Mouse (Mus musculus) lung, postnatal 25 days (tissue): Measurements from ENCODE around the gene Lrch3.
"Not testable (repeated sequence)": the region's sequence is repeated elsewhere in the genome, so short reads cannot be mapped to it uniquely, and the experiment has no call there.

Experiments used
- DNase-seq: peaks from one replicate; pipeline ENCODE4 v3.0.0; 2022; ENCODE audit warnings: low spot score

The Lrch3 gene

GRCm38 (mm10) chr16:33054927-33055326, 141.0 kb downstream of the Lrch3 start:
- not testable (repeated sequence) for DNase-seq

GRCm38 (mm10) chr16:33055655-33056054, 141.8 kb downstream of the Lrch3 start:
- DNase-seq = no peak

- peak; percentile 88 for DNase-seq
These were observed 142.3 kb downstream of the Lrch3 start, which contains the start of the genes Iqcg and Rpl35a for GRCm38 (mm10) chr16:33056095-33056785. Iqcg (minus strand) TSS chr16:33056218. Rpl35a (plus strand) TSS chr16:33056453.

DNA sequence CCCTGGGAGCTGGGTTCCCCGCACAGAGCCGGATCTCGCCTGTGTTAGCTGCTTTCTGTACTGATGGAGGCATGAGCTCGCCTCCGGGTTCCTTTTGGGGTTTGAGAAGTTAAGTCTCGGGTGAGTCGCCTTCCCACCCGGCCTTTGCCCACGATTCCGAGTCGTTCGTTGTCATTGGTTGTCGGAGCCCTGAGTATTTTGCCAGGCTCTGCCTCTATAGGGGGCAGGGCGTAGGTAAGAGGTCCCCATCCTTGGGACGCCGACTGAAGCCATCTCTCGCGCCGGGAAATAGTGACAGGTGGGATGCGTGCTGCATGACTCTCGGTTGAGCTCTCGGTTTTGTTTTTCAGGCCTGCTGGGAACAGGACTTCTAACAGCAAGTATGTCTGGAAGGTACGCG, 142.9 kb downstream of the Lrch3 start:
- no peak for DNase-seq

DNA sequence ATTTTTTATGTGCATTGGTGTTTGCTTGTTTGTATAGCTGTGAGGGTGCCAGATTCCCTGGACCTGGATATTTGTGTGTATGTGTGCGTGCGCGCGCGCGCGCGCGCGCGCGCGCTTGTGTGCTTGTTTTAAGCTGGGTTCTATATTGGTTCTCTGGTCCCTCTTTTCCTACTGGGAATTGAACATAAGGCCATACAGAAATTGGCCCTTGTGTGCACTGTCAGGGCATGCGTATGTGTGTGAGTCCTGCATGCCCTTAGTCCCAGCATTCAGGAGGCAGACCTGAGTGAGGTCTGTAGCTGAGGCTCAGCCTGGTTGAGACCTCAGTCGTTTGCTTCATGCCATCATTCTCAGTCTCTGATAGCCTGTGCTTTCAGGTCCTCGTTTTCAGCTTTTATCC, 144.1 kb downstream of the Lrch3 start:
- no peak for DNase-seq

DNA sequence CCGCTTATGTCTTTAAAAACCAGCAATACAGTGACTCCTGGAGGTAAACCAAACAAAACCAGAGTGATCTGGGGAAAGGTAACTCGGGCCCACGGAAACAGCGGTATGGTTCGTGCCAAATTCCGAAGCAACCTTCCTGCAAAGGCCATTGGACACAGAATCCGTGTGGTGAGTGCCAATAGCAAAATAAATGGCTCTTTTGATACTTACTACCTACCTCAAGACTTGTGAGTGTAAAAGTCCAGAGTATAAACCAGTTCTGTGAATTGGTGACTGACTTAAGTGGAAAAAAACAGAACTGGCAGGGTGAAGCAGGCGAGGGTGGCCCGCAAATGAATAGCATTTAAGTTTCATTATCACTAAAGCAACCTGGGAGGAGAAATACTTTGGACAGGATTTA, 144.8 kb downstream of the Lrch3 start:
- not testable (repeated sequence) for DNase-seq

DNA sequence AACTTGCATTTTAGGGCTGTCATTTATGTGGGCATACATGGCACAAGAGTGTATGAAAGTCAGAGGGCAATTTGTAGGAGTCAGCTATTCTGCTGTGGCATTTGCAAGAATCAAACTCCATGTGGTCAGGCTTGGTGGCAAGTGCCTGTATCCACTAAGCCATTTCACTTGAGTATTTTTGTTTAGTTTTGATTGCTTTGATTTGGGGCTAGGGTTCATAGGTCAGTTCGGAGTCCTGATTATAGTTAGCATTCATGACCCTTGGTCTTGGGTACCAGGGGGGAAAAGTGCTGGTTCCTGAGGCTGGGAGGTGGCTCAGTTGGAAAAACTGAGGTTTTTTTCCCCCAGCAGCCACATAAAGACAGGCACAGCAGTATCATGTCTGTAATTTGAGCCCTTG, 145.6 kb downstream of the Lrch3 start:
- no peak for DNase-seq

DNA sequence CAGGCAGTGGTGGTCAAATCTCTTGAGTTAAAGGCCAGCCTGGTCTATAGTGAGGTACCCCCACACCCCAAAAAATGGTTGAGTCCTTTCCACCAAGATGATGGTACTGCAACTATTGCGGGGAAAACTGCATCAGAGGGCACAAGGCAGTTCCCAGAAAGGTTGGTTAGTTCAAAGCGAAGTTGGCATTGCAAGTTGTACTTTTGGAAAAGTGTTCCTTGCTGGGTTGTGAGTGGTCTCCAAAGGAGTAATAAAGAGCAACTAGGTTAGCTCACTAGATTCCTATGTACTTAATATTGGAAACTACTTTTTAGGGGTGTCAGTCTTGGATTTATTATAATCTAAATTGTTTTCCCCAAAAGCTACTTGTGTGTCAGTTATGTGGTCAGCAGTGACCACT, 147.0 kb downstream of the Lrch3 start:
- no peak for DNase-seq

DNA sequence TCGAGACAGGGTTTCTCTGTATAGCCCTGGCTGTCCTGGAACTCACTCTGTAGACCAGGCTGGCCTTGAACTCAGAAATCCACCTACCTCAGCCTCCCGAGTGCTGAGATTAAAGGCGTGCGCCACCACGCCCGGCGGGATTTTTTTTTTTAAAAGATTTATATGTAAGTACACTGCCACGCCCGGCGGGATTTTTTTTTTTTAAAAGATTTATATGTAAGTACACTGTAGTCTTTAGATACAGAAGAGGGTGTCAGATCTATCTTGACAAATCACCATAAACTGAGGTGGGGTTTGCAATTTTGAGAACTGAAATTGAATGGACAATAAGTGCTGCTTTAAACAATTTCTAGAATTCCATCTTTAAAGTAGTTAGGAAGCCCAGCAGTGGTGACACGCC, 147.5 kb downstream of the Lrch3 start:
- no peak for DNase-seq

GRCm38 (mm10) chr16:33062024-33062681, 148.3 kb downstream of the Lrch3 start, which contains the start of gene Lmln:
Lmln (plus strand) TSS chr16:33062521.
- DNase-seq = peak; percentile 92

DNA sequence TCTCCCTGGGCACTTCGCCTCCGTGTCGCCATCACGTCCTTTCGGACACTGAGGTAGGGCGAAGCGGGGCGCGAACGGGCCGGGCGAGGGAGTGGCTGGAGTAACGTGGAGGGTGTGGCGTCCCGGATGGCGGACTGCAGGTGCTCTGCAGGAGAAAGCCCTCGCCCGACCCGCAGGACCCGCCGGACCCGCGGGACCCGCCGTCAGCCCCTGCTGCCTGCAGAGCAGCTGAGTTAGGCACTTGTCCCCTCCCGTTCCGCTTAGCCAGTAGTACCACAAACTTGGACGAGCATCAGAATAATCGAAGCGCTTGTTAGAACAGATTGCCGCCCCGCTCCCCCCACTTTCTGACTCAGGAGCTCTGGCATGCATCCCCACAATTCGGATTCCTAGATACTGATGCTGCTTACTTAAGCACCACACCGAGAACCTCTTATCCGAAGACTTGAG, 148.8 kb downstream of the Lrch3 start:
- peak; percentile 21 for DNase-seq

DNA sequence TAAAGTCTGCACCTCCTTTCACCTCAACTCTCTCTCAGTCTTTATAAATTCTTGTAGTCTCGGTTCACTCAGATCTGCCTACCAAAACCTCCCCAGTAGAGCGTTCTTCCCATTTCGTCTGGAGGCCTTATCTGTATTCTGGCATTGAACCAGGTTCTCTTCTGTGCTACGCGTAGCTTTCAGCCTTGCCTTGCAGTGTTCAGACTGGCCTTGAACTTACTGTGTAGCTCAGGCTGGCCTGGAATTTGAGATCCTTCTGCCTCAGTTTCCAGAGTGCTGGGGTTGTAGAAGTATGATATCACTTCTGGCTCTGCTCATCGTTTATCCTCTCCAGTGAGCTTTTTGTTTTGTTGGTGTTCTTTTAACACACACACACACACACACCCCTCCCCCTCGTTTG, 149.4 kb downstream of the Lrch3 start:
- no peak for DNase-seq

DNA sequence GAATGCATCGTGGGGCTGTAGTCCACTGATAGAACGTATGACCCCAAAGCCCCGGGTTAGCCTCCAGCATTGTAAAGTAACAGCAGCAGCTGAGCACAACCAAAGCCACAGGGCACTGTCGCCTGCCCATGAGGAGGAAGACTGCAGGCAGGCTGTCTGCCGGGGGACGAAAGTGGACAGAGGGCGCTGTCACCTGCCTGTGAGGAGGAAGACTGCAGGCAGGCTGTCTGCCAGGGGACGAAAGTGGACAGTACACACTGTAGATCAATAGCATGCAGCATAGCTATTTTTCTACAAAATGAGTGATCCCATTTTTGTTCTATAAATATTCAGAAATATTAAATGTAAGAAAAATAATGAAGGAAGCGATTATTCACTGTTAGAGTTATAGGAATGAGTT, 150.7 kb downstream of the Lrch3 start:
- DNase-seq = no peak
